Mouse (Mus musculus) 3T3-L1 (cell line): Measurements from ENCODE around the gene Ism2.

ENCODE experiments used
- DNase-seq: peaks from one replicate; pipeline ENCODE4 v3.0.0-alpha.2; 2015; ENCODE audit warnings: low read depth, low spot score

Ism2 gene

DNA sequence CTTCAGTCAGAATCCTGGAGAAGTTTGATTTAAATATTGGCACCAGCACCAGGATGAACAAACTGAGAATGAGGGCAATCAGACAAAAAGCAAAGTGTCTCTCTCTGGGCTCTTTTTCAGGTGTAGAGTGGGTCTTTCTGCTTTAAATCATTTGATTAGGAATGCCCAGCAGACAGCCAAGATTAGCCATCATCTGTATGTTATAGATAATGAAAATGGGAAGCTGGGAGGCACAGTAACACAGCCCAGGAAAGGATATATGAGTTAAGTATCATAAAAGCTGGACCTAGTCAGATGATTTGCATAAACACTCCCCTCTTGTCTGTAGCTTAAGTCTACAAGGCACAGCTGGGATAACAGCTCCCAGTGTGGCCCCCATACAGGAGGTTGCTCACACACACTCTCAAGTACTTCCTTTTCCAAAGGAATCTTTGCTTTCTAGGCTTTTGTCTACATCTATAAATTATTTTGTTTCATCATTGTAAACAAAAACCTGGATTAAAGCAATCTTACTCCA, 69.1 kb downstream of the Ism2 start:
- no peak for DNase-seq

- DNase-seq: no peak
Observed at GRCm38 (mm10) chr12:87229633-87230032, 69.9 kb downstream of the Ism2 start.
